Mouse (Mus musculus): ENCODE data around the gene Gm12253. TPM values are rescaled to one million over a fixed set of nuclear protein-coding genes. Genes with fewer than 3 reads are reported as not detected.

The Gm12253 gene
- not detected in 2 replicates for polyA plus RNA-seq (2012; rRNA removed)

DNA sequence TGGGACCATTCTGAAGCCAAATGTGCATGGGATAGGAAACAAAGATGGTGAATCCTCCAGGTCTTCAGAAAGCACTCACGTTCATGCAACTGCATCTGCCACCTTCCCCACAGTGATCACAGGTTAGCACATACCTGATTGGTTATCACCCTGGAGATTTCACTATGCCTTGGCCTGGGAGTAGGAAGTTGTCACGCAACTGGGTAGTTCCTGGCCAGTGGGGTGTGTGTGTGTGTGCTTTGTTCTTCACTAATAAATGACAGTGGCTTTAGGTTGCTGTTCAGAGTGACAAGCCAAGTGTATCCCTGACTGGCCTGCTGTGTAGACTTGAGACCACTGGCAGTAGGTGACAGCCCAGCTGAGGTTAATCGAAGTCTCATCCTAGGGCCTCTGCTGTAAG is at the start of gene Gm12253:
Gm12253 (plus strand) TSS at position 301 of the 400 bp plus-strand sequence.
- no peak for DNase-seq (ENCODE audit: low read depth)

DNA sequence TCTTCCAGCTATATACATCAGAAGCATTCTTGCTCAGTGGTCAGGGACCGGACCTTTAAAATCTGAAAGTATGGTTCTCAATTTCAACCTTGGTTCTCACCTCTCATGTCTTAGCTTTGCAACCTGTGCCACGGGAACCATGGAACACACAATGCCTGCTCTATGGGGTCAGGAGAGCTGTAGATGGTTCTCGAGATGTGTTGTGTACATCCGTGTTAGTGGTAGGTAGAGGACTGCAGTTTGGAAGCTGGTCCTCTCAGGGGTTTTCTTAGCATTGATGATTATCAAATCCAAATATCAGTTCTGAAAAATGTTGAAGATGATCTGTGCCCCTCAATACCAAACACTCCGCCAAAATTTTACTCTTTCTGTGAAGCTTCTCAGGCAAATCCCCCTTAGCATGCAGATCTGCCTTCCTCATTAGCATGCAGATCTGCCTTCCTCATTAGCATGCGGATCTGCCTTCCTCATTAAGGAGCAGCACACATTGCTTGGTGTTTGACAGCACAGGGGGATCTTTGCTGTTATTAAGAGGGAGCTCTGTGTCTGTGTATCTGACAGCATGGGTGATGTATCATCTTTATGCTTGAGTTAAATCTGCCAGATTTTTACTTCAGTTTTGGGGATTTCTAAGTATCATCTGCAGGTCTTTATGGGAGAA is 32.2 kb upstream of the Gm12253 start:
- DNase-seq (ENCODE audit: low read depth): no peak

DNA sequence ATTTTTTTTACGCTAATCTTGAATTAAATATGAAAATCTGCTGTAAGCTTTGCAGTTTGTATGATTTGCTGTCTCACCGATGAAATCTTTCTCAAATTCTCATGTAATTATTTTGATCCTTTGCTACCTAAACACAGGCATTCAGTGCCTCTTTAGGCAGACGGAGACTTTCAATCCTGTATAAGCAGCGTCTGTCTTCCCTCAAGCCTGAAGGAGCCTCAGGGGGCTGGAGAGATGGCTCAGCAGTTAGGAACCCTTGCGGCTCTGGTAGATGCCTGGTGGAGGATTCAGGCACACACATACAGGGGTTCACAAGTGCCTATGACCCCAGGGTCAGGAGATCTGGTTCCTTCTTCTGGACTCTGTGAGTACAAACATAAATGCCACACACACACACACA is 31.7 kb upstream of the Gm12253 start:
- DNase-seq (ENCODE audit: low read depth): no peak

DNA sequence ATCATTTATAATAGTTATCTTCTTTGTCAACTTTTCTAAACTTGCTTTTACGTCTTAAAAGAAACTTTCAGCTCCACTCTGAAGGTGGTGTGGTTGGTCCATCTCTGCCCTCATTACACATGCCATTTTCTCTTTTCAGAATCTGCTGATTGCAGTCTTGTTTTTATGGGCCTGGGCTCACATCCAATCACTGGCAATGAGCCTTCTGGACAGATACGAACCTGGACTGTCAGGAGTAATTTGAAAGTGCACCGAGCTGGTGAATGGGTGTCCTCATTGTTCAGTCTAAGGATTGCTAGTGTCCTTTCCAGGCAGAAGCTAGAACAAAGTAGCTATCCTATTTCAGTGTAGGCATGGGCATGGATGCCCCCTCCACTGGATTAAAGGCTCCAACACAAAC is 24.3 kb upstream of the Gm12253 start:
- DNase-seq (ENCODE audit: low read depth): no peak

DNA sequence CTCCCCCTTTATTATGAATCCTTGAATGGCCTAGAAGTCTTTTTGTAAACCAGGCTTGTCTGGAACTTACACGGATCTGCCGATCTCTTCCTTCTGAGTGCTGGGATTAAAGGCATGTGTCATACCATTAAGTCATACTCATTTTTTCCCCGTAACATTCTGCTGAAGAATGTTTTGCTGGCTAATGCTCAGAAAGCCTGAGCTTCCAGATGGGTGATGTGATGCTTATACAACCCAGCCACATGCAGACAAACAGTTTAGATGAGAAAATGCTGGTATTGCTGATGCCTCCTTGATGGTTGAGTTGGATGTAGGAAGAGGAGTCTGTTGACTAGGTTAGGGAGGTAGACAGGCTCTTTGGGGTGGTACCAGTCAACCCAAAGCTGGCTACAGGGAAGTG is 14.0 kb upstream of the Gm12253 start:
- DNase-seq (ENCODE audit: low read depth): no peak

DNA sequence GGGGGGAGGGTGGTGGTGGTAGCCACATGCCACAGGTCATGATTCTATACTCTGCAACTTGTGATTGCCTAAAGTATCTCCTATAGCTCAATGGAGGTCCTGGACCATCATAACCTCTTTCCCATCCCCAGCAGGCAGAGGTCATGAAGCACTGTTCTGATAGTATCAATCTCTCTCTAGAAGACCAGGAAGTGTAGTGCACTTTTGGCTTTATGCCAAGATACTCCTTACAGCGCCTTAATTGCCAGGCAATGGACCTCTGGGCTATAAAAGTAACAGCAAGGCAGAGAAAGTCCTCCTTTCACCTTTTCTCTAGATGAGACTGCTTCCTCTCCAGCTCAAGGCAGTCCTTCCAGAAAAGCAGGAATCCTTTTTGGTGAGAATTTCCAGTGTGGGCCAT is 11.5 kb upstream of the Gm12253 start, which contains the start of gene 1810065E05Rik:
1810065E05Rik (plus strand) TSS at position 297 of the 400 bp plus-strand sequence.
- no peak for DNase-seq (ENCODE audit: low read depth)

DNA sequence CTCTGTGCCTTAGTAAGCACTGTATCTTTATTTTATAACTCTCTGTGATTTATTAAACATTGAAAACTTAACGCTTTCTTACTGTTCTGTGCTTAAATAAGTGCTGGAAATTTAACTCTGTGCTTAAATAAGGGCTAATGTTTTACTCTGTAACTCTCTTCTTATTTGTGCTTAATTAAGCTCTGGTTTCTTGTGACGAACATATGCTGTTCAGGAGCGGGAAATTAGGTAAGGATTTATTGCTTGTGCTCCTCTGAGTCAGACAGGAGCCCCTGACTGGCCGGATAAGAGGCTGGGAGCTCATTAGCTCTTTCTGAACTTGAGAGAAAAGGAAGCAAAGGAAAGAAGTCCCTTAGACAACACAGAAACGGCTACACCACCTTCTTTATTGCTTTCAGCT is 5.5 kb downstream of the Gm12253 start:
- DNase-seq (ENCODE audit: low read depth): no peak

DNA sequence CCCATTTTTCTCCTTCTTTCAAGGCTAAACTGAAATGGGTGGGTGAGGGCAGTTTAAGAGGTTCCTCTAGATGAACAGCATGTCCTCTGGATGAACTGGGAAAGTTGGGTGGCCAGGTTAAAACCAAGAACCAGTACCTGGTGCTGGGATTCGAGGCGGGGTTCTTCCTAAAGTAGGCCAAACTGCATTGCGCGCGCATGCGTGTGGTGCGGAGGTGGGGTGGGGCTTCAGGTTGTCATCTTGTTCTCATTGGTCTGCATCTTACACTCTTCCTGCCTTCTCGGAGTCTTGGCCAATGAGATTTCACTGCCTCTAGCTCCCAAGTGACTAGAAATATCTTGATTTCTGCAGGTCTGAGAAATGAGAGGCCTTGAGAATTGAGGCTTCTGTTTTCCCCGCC is 20.4 kb downstream of the Gm12253 start, which contains the start of gene Lypd9:
Lypd9 (minus strand) TSS at position 165 of the 400 bp plus-strand sequence.
- DNase-seq (ENCODE audit: low read depth): no peak

DNA sequence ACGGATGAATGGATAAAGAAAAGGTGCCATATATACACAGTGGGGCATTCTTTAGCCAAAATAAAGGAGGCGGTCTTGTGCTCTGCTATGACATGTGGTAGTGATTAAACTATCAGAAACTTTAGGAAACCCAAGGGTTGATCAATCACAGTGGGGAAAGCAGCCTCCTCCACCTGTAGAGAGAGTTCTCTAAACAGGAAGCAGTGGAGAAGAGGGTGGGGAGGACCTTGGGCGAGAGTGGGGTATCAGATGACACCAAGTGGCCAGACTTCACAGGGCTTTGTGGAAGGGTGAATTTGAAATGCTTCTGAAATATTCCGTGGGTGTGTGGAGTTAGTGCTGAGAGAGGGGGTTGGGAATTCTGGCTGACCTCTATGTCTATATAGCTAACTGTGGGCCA is 21.2 kb downstream of the Gm12253 start:
- DNase-seq (ENCODE audit: low read depth): no peak

DNA sequence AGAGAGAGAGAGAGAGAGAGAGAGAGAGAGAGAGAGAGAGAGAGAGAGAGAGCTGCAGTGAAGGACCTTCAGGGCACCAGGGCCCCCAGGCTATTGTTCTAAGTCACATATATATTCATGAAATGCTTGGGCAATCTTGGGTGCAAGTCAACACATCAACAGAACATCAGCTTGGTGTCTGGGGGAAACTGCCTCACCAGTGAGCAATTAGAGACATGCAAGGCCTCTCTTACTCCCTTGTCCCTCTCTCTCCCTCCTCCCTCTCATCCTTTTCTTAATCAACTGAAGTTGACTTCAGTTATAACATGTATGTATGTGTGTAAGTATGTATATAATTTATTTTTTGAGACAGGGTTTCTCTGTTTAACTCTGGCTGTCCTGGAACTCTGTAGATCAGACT is 29.8 kb downstream of the Gm12253 start, which contains the start of gene Olfr30:
Olfr30 (minus strand) TSS at position 101 of the 400 bp plus-strand sequence.
- DNase-seq (ENCODE audit: low read depth): no peak

Other genes with a start within 250 kb of the Gm12253 start
- gene Igtp, start 233.0 kb upstream of the Gm12253 start, polyA plus RNA-seq (2012; rRNA removed): 12.6 and 14.0 TPM in 2 replicates
- 9.2 and 11.4 TPM in 2 replicates for gene Irgm2, start 232.9 kb upstream of the Gm12253 start, polyA plus RNA-seq (2012; rRNA removed)
- gene 4930438A08Rik, start 157.8 kb upstream of the Gm12253 start, polyA plus RNA-seq (2012; rRNA removed): 2.7 and 4.6 TPM in 2 replicates
- gene Zfp692, start 125.5 kb upstream of the Gm12253 start, polyA plus RNA-seq (2012; rRNA removed): 42.3 and 45.8 TPM in 2 replicates
- gene Zfp672, start 102.2 kb upstream of the Gm12253 start, polyA plus RNA-seq (2012; rRNA removed): 47.1 and 48.3 TPM in 2 replicates
- 56.5 and 58.4 TPM in 2 replicates for gene Sh3bp5l, start 101.8 kb upstream of the Gm12253 start, polyA plus RNA-seq (2012; rRNA removed)
- 1,979 and 3,212 TPM in 2 replicates for gene Lypd8, start 53.5 kb upstream of the Gm12253 start, polyA plus RNA-seq (2012; rRNA removed)
- gene 1810065E05Rik, start 11.4 kb upstream of the Gm12253 start, polyA plus RNA-seq (2012; rRNA removed): 0.32 and 0.60 TPM in 2 replicates
- 0.26 and 0.39 TPM in 2 replicates for gene Lypd9, start 20.4 kb downstream of the Gm12253 start, polyA plus RNA-seq (2012; rRNA removed)
- gene Olfr30, start 29.7 kb downstream of the Gm12253 start, polyA plus RNA-seq (2012; rRNA removed): 0.14 and 0.30 TPM in 2 replicates
- gene Olfr332, start 60.0 kb downstream of the Gm12253 start, polyA plus RNA-seq (2012; rRNA removed): 0.08 and 0.13 TPM in 2 replicates
- gene Olfr331, start 70.0 kb downstream of the Gm12253 start, polyA plus RNA-seq (2012; rRNA removed): not detected in 2 replicates
- not detected in 2 replicates for gene Olfr330, start 102.3 kb downstream of the Gm12253 start, polyA plus RNA-seq (2012; rRNA removed)
- not detected in 2 replicates for gene Olfr329-ps, start 113.9 kb downstream of the Gm12253 start, polyA plus RNA-seq (2012; rRNA removed)
- gene Olfr328, start 123.1 kb downstream of the Gm12253 start, polyA plus RNA-seq (2012; rRNA removed): not detected in 2 replicates
- gene Olfr224, start 138.0 kb downstream of the Gm12253 start, polyA plus RNA-seq (2012; rRNA removed): not detected in 2 replicates
- not detected in 2 replicates for gene Olfr325, start 145.2 kb downstream of the Gm12253 start, polyA plus RNA-seq (2012; rRNA removed)
- not detected in 2 replicates for gene Olfr324, start 162.6 kb downstream of the Gm12253 start, polyA plus RNA-seq (2012; rRNA removed)
- gene 2210407C18Rik, start 183.5 kb downstream of the Gm12253 start, polyA plus RNA-seq (2012; rRNA removed): 0.29 TPM in 1 of 2 replicates, not detected in the other
- not detected in 2 replicates for gene Olfr323, start 197.9 kb downstream of the Gm12253 start, polyA plus RNA-seq (2012; rRNA removed)
- not detected in 2 replicates for gene Trim58, start 207.9 kb downstream of the Gm12253 start, polyA plus RNA-seq (2012; rRNA removed)
- not detected in 2 replicates for gene Olfr322, start 226.2 kb downstream of the Gm12253 start, polyA plus RNA-seq (2012; rRNA removed)
- gene Olfr320, start 248.5 kb downstream of the Gm12253 start, polyA plus RNA-seq (2012; rRNA removed): not detected in 2 replicates

Data from gonadal fat pad, adult 2 months (tissue).